Mouse (Mus musculus) telencephalon, adult 2 months (tissue): Measurements from ENCODE around the gene Mcf2l.
A peak's percentile ranks its signal among the peaks of the same experiment; 100 is the strongest.

Source experiments
- DNase-seq: peaks from one replicate; pipeline ENCODE4 v3.0.0-alpha.2; 2011; ENCODE audit warnings: low read depth, low spot score

Mcf2l gene

GRCm38 (mm10) chr8:12994468-12994867 lies 120.9 kb downstream of the Mcf2l start:
- DNase-seq: no peak

GRCm38 (mm10) chr8:12995481-12995880 lies 121.9 kb downstream of the Mcf2l start:
- DNase-seq: no peak

- DNase-seq: no peak
Observed at GRCm38 (mm10) chr8:12996831-12997275, 123.2 kb downstream of the Mcf2l start.

GRCm38 (mm10) chr8:12998331-12998730 lies 124.7 kb downstream of the Mcf2l start:
- no peak for DNase-seq

GRCm38 (mm10) chr8:12999793-13000192 lies 126.2 kb downstream of the Mcf2l start:
- no peak for DNase-seq

- DNase-seq: no peak
Observed at GRCm38 (mm10) chr8:13007458-13007857, 133.9 kb downstream of the Mcf2l start.

- DNase-seq: no peak
Observed at GRCm38 (mm10) chr8:13010313-13010712, 136.7 kb downstream of the Mcf2l start.

- DNase-seq: no peak
Observed at GRCm38 (mm10) chr8:13019560-13019959, 146.0 kb downstream of the Mcf2l start.

GRCm38 (mm10) chr8:13021830-13022229 lies 148.2 kb downstream of the Mcf2l start:
- DNase-seq: peak; percentile 80

GRCm38 (mm10) chr8:13025487-13026224 lies 152.1 kb downstream of the Mcf2l start, which contains the start of gene F7:
Gene F7, plus strand, starts transcription at chr8:13026034.
- no peak for DNase-seq

GRCm38 (mm10) chr8:13027615-13028014 lies 154.0 kb downstream of the Mcf2l start:
- DNase-seq: no peak

- DNase-seq: peak; percentile 87
Observed at GRCm38 (mm10) chr8:13028482-13028881, 154.9 kb downstream of the Mcf2l start.

GRCm38 (mm10) chr8:13036346-13036812 lies 162.8 kb downstream of the Mcf2l start:
- DNase-seq: peak; percentile 76

- DNase-seq: no peak
Observed at GRCm38 (mm10) chr8:13037015-13037414, 163.4 kb downstream of the Mcf2l start, which contains the start of gene F10. Gene F10, plus strand, starts transcription at chr8:13037308.

GRCm38 (mm10) chr8:13037569-13037968 lies 164.0 kb downstream of the Mcf2l start:
- no peak for DNase-seq

- DNase-seq: no peak
Observed at GRCm38 (mm10) chr8:13039054-13039453, 165.4 kb downstream of the Mcf2l start.

GRCm38 (mm10) chr8:13041459-13041858 lies 167.9 kb downstream of the Mcf2l start:
- no peak for DNase-seq

- no peak for DNase-seq
Observed at GRCm38 (mm10) chr8:13047652-13048051, 174.0 kb downstream of the Mcf2l start.

GRCm38 (mm10) chr8:13050550-13050949 lies 176.9 kb downstream of the Mcf2l start:
- no peak for DNase-seq

- no peak for DNase-seq
Observed at GRCm38 (mm10) chr8:13057351-13057750, 183.7 kb downstream of the Mcf2l start.

- no peak for DNase-seq
Observed at GRCm38 (mm10) chr8:13060441-13061150, 187.0 kb downstream of the Mcf2l start, which contains the start of gene Proz. Gene Proz, plus strand, starts transcription at chr8:13060914.

- no peak for DNase-seq
Observed at GRCm38 (mm10) chr8:13063112-13063511, 189.5 kb downstream of the Mcf2l start.
